Mouse (Mus musculus) embryo, embryonic 11 days (tissue): Measurements from ENCODE around the gene Rfx5.
"Not testable (repeated sequence)": the region's sequence is repeated elsewhere in the genome, so short reads cannot be mapped to it uniquely, and the experiment has no call there.

Experiments
- DNase-seq: peaks from one replicate; pipeline ENCODE4 v3.0.0-alpha.2; 2015

The Rfx5 gene

DNA sequence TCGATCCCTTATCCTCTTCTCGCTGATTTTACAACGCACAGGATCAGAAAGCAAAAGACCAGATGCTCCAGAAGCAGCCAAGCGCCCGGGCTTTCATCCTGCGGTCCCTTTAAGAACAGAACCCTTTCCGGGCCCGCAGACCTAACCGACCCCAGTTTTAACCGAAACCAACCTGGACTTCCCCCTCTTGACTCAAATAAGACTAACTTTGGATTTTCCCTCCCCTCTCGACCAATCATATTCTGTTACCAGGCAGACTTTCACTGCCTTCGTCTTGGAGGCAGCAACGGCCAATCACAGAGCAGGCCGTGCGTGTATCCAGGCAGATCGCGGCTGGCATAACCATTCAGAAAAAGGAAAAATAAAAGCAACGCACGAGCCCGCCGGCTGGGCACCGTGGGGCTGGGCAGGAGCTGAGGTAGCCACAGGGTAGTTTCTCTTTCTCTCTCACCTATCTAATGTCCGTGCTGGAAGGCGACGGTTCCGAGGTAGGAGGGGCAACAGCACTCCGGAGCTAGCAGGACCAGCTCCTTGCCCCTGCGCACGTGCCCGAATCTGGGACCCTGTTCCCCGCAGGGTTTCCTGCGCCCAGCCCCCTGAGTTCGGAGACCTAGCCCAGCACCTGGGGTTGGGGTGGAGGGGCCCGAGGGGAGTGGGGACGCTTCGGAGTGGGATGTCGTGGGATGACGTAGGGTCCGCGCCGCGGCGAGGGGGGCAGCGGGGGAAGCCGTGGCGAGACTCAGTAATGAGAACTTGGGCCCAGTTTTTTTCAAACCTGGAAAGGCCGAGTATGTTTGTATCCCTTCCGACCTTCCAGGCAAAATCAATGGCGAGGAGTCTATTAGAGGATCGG lies at the start of gene Rfx5:
TSS of gene Rfx5 (plus strand) at position 312 of the 853 bp plus-strand sequence.
- DNase-seq: peak; percentile 96

DNA sequence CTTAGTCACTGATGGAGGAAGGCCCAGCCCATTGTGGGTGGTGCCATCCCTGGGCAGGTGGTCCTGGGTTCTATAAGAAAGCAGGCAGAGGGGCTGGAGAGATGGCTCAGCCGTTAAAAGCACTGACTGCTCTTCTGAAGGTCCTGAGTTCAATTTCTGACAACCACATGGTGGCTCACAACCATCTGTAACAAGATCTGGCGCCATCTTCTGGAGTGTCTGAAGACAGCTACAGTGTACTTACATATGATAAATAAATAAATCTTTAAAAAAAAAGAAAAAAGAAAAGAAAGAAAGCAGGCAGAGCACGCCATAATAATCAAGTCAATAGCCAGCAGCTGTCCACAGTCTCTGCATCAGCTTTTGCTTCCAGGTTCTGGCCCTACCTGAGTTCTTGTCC lies 49.1 kb upstream of the Rfx5 start:
- DNase-seq: not testable (repeated sequence)

DNA sequence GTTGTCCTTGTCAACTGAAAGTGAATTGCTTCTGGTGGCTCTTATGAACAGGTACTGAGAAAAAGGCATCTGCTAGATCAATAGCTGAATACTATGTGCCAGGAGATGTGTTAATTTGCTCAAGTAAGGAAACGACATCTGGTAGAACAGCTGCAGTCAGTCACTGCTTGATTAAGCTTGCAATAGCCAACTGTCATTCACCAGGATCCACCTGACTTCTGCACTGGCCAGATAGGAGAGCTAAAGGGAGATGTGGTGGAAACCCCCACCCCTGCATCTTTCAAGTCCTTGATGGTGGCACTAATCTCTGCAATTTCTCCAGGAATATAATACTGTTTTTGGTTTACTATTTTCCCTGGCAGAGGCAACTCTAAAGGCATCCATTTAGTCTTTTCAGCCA lies 47.4 kb upstream of the Rfx5 start:
- no peak for DNase-seq

DNA sequence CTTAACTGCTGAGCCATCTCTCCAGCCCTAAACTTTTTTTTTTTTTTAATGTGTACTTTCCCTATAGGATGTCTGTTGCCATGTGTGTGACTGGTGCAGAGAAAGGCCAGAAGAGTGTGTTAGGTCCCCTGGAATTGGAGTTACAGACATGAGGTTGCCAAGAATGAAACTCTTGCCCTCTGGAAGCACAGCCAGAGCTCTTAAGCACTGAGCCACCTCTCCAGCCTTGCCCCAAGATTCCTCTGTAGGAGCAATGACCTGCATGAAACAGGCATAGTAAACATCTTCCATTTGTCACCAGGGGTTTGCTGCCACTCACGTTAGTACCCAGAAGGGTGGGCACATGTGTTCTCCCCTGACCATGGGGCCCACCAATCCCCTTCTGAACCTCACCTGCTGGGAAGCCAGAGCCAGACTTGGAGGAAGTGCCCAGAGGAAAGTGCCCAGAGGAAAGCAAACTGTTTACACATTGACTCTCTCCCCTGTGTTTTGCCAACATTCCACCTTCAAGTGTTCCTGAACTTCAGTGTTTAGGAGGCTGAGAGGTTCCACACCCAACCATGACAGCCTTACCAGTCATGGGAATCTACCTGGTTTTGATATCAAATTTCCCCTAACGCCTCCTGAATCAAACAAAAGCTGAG lies 42.7 kb upstream of the Rfx5 start:
- DNase-seq: no peak

DNA sequence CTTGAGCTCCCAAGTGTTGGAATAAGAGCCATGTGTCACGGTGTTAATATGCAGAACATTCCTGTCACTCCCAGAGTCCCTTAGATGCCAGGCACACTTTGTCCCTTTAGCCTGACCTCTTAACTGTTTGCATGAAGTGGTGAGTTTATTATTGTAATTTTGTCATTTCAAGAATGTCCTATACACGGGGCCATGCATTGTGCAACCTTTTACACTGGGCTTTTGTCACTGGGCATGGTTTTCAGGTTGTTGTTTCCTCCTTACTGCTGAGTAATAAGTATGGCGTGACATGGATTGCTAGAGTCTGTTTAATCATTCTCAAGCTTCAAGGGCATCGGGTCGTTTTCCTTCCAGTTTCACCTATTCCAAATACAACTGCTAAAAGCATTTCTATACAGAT lies 40.1 kb upstream of the Rfx5 start:
- DNase-seq: no peak

DNA sequence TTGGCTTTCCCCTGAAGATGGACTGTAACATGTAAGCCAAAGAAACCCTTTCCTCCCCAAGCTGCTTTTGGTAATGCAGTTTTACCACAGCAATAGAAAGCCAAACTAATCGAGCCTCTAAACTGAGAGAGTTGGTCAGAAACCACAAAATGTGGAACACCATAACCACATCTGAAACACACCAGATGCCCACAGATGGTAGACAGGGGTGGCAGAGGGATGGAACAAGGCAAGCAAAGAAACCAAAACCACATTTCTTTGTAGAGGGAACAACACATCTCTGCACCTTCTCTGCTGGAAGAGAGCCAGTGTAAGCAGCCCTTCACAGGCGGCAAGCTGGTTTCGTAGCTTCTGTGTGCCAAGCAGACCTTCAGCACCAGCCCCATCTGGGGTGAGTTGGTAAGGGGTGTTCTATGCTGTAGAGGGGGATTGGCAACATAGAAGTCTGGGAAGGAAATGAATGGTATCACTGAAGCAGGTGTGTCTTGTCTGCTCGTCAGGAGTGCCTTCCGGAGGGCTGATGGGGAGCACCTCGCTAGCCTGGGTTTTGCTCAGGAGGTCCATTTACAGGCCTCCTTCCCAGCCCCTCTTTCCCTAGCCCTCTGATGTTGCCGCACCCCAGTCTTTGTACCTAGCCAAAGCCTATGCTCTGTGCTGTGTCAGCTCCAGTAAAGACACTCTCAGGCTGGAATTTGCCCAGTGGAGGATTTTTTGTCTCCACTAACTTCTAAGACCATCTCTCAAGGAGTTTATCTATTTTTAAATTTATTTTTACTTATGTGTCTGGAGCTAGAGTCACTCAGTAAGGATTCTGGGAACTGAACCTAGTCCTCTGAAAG lies 37.8 kb upstream of the Rfx5 start:
- no peak for DNase-seq

DNA sequence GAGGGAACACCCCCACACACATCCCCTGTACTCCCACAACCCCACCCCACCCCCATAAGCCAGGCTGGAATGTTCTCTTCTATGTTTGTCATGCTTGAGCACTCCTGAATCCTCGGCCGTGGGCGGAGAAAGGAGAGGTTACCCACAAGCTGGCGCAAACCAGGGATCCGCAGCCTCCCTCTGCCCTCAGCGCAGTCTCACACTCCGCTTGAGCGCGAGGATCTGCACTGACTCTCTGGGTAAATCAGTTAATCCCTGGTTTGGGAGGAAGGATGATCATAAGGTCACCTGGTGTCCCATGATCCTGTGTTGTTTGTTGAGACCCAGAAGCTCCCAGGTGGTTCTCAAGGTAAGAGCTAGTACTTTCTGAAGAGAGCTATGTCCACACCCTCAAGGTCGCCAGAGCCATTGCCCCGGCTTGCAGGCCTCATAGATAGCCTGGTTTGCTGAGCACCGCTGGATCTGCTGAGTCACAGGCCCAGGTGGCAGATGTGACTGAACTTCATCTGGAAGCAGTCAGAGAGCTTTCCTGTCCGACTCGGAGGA lies 36.0 kb upstream of the Rfx5 start:
- DNase-seq: peak; percentile 23

DNA sequence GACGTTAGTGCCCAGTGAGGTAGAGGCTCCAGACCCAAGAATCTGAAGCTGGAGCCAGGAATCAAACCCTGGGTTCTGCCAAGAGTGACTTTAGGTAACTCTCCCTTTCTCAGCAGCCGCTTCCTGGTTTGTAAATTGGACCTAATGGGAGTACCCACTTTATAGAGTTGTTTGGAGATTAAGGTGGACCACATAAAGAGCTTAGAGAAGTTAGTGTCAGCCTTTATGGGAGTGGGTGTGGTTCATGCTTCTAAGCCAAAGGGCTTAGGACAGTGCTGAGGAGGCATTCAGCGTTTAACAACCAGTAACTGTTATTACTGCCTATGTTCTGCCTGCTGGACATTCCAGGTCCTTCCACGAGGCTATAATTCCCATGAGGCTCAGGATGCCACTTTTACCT lies 35.0 kb upstream of the Rfx5 start:
- no peak for DNase-seq

DNA sequence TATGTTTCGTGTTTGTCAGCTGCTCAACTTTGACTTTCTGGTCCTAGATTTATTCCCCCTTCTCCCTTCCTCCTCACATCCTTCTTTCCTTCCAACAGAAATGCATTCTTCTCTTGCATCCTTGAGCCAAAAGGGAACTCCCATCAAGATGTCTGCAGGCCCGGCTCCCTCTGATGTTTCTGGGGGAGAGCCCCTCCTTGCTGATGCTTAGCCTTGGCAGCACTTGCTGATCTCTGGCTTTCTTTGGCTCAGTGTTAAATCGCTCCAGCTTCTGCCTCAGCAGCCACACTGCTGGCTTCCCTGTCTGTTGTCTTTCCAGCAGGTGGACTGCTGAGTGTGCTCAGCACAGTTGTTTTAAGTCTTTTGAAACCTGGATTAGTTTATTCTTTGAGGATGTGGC lies 32.8 kb upstream of the Rfx5 start:
- no peak for DNase-seq

DNA sequence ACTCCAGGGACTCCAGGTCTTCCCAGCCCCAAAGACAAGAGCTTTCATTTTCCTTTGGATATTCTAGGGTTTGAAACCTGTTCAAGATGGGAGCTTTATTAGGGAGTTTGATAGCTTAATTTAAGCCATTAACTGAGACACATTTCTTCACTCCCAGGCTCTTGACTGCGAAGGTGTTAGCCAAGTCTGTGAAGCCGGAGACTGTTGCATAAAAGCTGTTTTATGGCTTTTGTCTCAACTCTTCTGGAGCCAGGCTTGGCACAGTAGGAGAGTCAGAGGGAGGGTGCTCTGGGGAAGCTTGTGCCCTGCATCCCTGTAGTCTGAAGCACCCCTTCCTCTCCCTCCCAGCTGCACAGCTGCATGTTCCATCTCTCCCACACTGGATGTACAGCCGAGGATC lies 31.5 kb upstream of the Rfx5 start:
- no peak for DNase-seq

DNA sequence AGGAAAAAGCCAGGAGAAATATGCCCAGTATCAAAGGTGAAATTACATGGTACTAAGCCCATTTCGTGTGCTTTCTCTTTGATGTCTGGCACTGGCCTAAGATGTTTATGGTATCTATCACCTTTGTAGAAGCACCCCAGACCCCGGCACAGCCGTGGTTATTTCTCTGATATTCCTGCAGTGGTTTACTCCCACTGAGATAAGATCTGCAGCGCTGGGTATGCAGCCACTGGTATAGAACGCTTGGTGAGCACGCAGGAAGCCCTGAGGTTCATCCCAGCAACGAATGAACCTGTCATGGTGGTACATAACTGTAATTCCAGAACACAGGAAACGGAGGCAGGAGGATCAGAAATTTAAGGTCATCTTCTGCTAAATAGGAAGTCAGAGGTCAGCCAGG lies 29.2 kb upstream of the Rfx5 start:
- DNase-seq: no peak

DNA sequence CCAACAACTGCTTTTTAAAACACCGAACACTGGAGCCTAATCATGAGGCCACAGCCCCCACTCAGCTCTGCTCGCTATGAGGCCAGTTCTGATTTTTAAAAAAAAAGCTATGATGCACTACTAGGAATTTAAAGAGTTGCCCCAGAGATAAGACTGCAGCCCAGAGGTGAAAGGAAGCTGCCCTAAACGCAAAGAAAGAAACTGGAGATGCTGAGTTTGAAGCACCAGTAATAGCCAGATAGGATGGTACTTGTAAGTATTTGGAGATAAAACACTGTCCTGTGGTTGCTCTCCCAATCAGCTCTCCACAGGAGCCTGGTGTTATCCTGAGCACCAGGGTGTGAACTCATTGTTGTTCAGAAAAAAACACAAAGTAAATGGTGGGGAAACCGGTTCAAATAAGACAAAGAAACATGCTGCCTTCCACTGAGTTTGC lies 27.6 kb upstream of the Rfx5 start:
- not testable (repeated sequence) for DNase-seq

DNA sequence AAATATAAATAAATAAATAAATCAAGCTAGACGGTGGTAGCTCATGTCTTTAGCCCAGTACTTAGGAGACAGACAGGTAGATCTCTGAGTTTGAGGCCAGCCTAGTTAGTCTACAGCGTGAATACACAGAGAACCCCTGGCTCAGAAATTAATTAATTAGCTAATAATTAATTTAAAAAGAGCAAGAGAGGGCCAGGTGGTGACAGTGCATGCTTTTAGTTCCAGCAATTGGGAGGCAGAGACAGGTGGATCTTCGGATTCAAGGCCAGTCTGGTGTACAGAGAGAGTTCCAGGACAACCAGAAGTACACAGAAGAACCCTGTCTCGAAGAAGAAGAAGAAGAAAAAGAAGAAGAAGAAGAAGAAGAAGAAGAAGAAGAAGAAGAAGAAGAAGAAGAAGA lies 24.9 kb upstream of the Rfx5 start:
- DNase-seq: not testable (repeated sequence)

DNA sequence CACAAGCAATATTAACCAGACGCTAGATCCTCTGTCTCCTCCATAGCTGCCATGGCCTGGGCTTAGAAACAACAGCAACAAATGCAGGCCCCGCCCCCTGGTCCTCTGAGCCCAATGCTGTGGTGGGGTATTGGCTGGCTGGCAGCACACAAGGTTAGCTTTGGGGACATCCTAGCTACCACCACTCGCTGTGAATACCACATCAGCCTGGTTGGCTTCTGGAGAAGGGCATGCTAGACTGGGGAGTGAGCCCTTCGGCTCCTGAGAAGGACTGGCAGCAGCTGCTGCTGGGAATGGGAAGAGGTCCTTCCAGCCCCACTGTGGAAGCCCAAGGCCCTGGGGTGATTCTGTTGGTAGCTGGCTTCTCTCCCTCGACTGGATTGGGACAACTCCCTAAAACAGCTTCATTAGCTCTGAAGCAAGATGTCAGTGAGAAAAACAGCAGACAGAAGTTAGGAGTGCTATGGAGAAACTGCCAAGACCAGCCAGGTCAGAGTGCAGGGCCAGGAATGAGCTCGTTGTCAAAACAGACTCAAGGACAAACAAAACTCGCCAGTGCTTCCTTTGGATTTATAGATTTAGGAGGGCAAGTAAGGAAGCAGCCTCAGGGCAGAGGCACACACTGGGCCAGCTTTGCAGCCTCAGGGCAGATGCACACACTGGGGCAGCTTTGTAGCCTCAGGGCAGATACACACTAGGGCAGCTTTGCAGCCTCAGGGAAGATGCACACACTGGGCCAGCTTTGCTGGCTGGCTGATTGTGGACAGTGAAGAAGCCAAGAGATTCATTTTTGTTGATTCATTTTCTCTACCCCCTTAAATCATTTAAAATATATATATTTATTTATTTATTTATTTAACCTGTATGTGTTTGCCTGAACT lies 23.2 kb upstream of the Rfx5 start:
- not testable (repeated sequence) for DNase-seq

DNA sequence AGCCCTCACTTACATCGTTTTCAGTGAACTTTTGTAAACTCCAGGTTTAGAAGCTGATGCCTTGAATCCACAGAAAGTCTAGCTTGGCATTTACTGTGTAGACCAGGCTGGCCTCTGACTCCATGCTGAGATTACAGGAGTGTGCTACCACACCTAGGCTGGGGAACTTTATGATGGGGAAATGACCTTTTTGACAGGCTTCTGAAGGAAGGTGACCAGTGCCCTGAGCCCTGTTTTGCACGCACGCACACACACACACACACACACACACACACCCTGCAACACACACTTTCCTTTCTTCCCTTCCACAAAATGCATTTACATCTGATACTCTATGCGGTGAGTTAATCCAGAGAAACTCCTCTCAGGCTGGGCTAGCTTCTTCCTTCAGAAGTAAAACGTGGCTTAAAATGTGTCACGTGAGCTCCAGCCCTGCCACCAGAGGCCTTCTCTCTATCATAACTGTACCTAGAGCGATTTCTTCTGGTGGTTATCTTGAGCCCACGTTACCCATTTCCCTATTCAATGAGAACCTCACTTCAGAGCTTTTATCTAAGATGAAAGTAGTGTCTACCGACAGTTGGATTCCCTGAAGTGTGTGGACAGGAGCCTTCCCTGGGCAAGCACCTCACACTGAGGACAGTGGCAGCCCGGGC lies 22.3 kb upstream of the Rfx5 start:
- not testable (repeated sequence) for DNase-seq

DNA sequence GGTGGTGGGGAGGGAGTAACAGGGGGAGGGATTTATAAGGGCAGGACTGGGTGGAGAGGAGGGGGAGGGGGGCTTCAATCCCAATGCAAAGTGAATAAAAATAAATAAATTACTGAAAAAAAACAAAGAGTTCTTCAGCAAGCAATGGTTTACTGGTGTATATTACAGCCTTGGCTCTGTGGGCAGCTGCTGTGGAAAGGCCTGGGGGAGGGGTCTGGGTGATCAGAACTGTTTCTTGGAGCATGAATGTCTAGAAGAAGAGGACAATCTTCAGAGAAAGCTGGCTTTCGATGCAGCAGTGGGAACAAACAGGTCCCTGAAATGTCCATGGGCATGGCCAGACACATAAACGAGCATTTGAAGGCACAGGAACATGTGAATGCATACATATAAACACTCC lies 21.6 kb upstream of the Rfx5 start:
- not testable (repeated sequence) for DNase-seq

DNA sequence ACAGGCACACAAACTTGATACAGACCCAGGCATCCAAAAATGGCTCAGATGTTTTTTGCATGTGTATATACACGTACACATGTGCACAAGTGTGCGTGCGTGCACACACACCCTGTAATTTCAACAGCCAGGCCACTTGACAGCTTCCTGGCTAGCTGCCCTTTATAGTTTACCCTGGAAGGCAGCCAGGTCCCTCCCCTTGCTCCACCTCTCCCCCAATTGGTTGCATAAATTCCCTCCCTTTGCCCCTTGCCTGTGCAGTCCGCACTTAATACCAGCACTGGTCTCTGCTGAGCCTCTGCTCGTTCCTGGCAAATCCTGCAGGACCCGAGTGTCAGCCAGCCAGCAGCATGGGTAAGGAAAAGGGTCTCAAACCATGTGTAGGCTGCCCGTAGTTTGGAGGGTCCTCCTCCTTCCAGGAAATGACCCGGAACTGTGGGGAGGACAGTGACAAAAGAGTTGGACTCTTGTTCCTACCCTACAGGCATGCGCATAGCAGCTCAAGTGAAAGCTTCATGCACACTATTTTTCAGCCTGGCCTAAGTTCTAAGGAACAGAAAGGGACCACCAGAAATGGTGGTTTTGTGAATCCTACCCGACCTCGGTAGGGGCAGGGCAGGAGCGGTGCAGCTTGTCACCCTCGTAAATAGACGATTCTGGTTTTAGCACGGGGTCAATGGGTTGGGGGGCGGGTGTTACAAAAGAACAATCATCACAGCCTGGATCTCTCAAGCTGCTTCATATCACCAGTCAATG lies 20.9 kb upstream of the Rfx5 start, which contains the start of gene Selenbp1:
TSS of gene Selenbp1 (plus strand) at position 248 of the 756 bp plus-strand sequence.
- DNase-seq: peak; percentile 62

DNA sequence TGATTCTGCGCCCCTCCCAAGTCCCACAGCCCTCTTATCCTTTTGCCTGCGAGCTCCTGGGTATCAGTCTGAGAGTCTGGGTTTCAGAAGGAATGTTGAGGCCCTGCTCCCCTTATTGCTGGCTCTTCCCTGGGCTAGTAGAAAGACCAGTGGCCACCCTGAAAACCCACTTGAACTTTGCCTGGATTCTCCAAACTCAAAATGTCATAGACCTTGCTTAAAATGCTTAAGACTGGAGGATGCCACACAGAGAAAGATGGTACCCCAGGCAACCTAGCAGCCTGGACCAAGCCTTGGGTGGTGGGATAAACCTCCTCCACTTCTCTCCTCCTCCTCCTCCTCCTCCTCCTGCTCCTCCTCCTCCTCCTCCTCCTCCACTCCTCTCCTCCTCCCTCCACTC lies 20.3 kb upstream of the Rfx5 start:
- not testable (repeated sequence) for DNase-seq

DNA sequence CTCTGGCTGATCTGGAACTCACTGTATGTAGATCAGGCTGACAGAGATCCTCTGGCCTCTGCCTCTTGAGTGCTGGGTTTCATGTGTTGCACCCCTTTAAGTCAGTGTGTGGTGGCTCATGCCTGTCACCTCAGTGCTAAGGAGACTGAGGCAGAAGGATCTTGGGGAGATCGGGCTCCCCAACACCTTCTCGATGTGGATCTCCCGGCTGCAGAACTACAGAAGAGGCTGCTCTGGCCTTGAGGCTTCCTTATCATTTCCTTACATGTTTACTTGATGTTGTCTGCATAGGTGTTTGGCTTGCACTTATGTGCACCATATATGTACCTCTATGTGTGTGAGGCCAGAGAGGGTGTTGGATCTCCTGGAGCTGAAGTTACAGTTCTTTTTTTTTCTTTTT lies 19.3 kb upstream of the Rfx5 start:
- DNase-seq: not testable (repeated sequence)

DNA sequence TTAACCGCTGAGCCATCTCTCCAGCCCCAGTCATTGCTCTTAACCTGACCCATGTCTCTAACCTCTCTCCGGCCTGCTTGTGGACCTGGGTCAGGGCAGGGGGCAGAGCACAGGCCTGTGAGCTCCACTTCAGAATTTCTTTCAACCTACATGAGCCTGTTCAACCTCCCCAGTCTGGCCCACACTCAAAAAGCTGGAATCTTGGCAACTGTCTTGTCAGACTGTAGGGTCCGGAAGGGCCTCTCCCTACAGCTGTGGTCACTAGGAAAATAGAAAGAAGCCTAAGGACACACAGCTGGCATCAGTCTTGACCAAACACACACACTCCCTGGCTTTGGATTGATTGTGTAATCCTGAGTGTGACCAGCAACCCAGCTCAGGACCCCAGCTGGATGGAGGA lies 18.5 kb upstream of the Rfx5 start:
- DNase-seq: not testable (repeated sequence)

DNA sequence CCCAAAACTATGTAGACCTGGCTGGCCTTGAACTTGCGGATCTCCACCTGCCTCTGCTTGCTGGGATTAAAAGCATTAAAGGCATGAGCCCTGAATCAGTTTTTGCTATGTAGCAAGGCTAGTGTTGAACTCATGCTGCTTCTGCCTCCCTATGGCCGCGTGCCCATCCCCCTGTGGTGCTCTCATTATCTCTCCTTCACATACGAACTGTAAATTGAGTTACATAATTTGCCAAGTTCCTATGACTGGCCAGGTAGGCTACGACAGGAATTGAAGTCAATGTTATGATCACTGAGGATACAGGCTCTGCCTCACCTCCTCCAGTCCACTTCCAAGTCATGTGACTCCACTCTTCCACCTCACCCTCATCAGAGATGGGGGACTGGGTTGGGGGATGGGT lies 17.7 kb upstream of the Rfx5 start:
- DNase-seq: not testable (repeated sequence)
